Mouse (Mus musculus) G1E (cell line): Measurements from ENCODE around the gene Clstn1.

ENCODE experiments used
- CTCF ChIP-seq: IDR thresholded peaks from 2 replicates; pipeline ENCODE4 v1.5.1; 2012; ENCODE audit warnings: low read depth, low read length, inconsistent platforms, mixed read lengths
- GATA1 ChIP-seq: IDR thresholded peaks from 2 replicates; pipeline ENCODE4 v1.6.1; 2012; ENCODE audit warnings: borderline replicate concordance, low read length, inconsistent platforms, mixed read lengths
- POLR2AphosphoS5 ChIP-seq: IDR thresholded peaks from 2 replicates; pipeline ENCODE4 v1.6.1; 2012; ENCODE audit warnings: low read depth, low read length, inconsistent platforms; ENCODE audit not compliant: insufficient replicate concordance

GRCm38 (mm10) chr4:149601484-149601883 is 15.2 kb downstream of the Clstn1 start:
- TF ChIP-seq CTCF (no peak), POLR2AphosphoS5 (no peak), GATA1 (no peak)
